Mouse (Mus musculus) mouse embryonic stem cell (cell line): ENCODE data around the gene Spaar.

Experiments used
- in situ Hi-C, 2 experiments: fragments of 300-500 bp; cut with MboI; formaldehyde crosslinking; loops; 1 replicate in 1 of 2; 3 replicates in 1 of 2; pipeline ENCODE4 v1.14.3; 2019 to 2020; ENCODE audit warnings: low sequenced_read_pairs in 2 of 2, low pct_unique_long_range_greater_than_20kb in 1 of 2, mixed read lengths in 1 of 2; ENCODE audit not compliant: unreplicated experiment in 1 of 2

Spaar gene

DNA sequence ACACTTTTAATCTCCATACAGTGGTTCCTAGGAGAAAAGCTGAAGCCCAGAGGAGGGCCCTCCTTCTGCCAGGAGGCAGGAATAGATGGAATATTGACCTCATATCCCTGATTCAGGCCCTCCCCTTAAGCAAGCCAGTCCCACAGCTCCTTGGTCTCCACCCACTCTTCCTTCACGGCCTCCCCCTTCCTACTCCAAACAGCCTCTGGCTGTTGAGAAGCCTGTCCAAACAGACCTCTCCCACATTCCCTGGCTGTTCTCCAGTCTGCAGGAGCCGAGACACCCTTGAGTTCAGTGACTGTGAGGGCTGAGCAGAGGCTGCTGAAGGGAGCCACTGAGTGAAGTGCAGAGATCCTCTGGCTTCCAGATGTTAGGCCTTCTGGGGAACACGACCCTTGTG, 2.8 kb upstream of the Spaar start, which contains the start of gene Hrct1:
Gene Hrct1 (plus strand): TSS at position 194 of the 400 bp plus-strand sequence.
- in situ Hi-C loops, result no loop called here

DNA sequence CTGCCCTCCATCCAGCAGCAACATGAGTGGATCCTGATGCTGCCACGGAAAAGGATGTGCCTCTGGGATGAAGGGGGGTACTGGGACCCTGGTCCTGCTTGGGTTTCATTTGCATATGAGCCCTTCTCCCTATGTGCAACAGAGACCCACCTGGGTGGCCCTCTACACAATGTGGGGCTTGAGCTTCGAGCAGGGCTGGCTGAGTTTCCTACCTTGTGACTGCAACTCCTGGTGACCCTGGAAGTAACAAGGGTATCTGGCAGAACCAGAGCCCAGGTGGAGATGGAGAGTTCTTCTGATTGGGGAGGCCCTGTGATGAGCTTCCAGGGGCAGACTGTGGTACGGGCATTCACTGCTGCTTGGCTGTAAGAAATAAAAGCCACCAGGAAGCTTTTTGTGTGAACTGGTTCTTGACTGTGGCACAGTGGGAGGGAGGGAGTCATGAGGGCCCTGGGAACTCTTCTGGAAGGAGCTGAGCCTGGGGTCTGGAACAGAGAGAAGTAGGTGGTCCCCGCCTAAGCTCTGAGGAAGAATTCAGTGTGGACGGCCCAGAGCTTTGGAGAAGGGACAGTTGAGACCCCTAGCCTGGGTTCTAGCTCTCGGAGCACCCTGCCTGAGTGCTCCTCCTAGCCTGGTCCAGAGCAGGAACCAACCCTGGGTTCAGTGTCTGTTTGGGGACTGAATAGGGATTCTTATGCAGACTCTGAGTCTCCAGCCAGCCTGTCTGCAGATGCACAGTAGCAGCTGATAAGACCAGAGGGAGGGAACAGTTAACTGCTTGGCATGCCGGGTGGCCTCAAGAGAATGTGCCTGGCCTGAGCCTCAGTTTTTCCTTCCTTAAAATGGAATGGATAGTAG, 1.9 kb upstream of the Spaar start:
- in situ Hi-C loops, result no loop called here

DNA sequence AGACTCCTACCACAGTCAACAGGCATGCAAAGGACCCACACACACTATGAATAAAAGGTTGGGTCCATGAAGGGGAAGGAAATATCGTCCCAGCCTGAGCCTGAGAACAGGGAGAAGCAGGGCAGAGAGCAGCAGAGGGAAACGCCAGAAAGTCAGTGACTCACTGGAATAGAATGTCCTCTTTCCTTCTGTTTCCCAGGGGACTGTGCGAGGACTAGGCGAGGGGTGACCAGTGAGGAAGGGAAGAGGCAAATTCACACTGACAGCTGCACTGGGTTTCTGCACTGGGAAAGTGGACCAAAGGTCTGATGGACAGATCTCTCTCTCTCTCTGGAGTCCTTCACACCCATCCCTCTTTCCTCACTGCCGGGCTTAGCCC, 1.3 kb upstream of the Spaar start:
- in situ Hi-C loops, result no loop called here

DNA sequence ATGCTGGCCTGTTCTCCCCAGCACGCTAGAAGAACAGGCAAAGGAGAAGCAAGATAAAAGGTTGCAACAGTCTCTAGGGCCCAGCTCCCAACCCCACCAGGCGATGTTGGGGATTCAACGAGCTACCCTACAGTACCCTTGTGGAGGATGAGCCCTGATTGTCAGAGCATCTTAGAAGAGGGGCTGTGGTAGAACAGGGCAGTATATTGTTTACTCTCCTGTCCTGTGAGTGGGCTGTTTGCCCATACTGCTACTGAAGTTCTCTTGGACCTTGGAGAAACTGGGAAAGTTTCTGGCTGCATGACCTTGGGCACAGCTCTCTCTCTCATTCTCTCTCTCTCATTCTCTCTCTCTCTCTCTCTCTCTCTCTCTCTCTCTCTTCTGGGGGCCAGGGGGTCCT, 708 bp upstream of the Spaar start:
- in situ Hi-C loops, result no loop called here

DNA sequence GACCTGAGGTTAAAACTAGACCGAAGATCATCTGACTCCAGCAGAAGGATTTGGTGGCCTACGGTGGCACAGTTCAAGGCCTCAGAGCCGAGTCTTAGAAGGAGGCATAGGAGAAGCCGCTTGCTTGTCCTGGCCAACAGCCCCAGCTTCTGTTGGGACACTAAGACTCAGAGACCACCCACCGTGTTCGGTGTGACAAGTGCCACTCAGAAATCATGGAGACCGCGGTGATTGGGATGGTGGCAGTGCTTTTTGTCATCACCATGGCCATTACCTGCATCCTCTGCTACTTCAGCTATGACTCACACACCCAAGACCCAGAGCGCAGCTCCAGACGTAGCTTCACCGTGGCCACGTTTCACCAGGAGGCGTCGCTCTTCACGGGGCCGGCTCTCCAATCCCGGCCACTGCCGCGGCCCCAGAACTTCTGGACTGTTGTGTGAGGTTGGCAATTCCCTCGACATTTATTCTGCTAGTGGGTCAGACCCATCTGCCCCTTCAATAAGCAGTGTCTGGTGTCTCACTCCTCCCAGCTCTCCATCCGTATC, 990 bp downstream of the Spaar start:
- in situ Hi-C loops, result no loop called here

DNA sequence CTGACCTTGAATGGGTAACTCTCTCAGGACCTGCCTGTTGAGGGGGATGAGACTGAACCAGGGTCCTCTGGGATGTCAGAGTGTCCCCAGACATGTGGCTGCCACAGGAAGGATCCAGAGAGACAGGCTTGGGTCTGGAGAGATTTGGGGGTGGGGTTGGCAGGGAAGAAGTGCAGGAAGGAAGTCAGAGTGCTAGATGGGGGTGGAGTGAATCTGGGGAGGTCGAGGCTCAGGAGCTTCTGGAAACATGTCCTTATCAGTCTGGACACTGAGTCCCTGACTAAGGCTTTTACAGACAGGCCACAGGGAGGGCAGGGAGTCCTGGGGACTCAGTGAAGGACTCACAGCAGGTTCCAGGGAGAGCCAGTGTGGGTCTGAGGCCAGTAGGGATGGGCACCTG, 2.3 kb downstream of the Spaar start:
- in situ Hi-C loops, result no loop called here

- in situ Hi-C loops, result no loop called here
Observed at GRCm38 (mm10) chr4:43733186-43733585, 3.4 kb downstream of the Spaar start.

DNA sequence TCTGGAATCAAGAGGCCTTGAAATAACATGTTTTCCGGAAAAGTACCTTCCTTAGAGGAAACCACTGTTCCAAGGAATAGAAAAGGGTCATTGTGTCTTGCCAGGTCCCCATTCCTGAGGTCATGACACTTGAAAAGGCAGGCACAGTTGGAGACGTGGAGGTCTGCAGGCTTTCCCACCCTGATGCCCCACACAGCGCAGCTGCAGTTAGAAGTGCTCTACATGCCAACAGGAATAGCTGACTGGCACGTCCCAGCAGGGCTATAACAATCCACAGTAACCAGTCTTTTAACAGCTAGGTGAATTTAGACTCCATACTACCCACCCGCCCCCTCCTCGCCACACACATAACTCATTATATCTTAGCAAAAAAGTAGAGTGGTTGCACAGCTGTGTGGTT, 7.3 kb downstream of the Spaar start:
- in situ Hi-C loops, result no loop called here

DNA sequence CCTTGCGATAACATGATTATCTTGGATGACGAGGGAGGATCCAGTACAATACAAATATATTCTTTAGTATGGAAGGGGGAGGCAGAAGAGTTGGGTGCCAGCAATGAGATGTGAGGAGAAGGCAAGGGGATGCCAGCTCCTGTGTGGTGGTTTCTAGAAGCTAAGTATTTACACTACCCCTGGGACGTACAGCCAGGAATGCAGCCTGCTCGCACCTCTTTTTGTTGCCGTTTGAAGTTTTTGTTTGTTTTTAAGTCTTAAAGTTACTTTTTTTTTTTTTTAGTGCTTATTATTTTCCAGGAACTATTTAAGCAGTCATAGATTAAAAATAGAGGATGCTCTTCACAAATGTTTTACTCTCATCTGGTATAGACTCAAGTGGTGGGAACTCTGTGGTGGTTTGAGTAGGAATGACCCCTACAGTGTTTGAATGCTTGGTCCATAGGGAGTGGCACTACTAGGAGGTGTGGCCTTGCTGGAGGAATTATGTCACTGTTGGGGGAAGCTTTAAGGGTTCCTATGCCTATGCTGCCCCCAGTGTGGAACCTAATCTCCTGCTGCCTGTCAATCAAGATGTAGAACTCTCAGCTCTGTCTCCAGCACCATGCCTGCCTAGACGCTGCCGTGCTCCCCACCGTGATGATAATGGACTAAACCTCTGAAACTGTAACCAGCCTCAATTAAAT, 9.3 kb downstream of the Spaar start:
- in situ Hi-C loops, result no loop called here

DNA sequence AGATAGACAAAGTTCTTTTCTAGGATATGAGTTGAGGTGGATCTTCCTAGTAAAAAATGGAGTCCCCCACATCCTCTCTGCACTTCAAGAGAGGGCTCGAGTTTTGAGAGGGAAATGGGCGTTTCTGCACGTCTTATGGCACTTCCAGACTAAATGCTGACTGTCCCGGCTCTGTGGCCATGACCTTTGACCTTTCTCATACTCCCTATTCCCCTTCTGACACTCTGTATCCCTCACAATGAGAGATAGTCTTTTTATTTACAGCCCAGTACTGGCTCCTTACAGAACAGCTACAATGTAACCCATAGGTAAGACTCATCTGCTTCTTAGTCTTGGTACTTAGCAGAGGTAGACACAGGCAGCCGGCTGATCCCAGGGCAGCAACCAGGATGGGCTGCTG, 11.7 kb downstream of the Spaar start:
- in situ Hi-C loops, result no loop called here

- in situ Hi-C loops, result no loop called here
Observed at GRCm38 (mm10) chr4:43742637-43743036, 12.8 kb downstream of the Spaar start.

DNA sequence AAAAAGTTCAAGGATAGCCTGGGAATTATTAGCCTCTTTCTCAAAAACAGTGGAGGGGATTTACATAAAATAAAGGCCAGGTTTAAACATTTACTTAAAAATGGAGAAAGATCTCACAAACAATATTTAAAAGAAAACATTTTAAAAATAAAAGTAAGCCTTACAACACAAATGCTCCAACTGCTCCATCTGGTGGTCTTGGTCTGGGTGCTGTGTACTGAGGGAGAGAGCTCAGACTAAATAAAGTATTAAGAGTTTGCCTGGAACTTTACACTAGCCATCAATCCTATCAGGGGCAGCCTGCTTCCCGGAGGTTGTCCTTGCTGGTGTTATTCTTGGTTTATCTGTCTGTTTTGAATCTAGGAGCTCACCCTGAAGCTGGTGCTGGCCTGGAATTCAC, 13.3 kb downstream of the Spaar start:
- in situ Hi-C loops, result no loop called here

DNA sequence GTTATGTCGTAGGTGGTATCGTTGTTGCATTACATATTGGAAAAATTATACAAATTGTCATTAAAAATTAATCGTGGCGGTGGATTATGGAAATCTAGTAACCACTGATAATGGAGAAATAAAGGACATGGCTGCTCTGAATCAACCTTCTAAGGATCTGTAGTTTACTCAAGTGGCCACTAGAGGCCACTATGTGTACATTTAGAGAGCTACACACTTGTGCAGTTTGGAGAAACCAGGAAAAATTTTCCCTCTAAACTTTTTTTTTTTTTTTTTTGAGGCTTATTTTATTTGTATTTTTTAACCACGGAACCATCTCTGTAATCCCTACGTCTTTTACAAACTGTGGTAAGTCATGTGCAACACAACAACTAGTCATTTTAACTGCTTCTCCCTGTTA, 15.4 kb downstream of the Spaar start:
- in situ Hi-C loops, result no loop called here

DNA sequence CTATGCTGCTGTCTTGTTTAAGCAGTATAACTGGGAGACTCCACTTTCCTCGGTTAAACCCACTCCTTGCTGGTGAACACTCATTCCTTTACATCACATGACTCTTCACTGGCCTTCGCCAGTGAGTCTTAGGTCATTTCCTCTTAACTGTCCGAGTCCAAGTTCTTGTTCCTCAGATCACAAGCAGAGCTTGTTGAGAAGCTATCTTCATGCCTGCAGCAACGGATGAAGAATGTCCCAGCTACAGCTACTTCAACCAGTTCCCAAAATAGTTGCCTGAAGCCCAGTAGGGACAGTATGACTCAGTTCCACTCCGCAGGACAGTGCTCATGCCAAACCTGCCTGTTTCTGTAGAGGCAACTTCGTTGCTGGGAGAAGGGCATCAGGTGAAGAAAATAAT, 27.4 kb downstream of the Spaar start:
- in situ Hi-C loops, result no loop called here

- in situ Hi-C loops, result loop anchor here in 1 of 2 experiments (10.0 kb wide), 1 partner anchor 75 kb away; no protein-coding TSS in a partner anchor
Observed at GRCm38 (mm10) chr4:43759571-43760418, 30.0 kb downstream of the Spaar start.

GRCm38 (mm10) chr4:43760460-43760859, 30.6 kb downstream of the Spaar start:
- in situ Hi-C loops, result loop anchor here in 1 of 2 experiments (10.0 kb wide), 1 partner anchor 74 kb away; no protein-coding TSS in a partner anchor

- in situ Hi-C loops, result loop anchor here in 1 of 2 experiments (10.0 kb wide), 1 partner anchor 73 kb away; no protein-coding TSS in a partner anchor
Observed at GRCm38 (mm10) chr4:43761336-43761735, 31.5 kb downstream of the Spaar start.

GRCm38 (mm10) chr4:43763410-43763809, 33.6 kb downstream of the Spaar start:
- in situ Hi-C loops, result loop anchor here in 1 of 2 experiments (10.0 kb wide), 1 partner anchor 71 kb away; no protein-coding TSS in a partner anchor
